Mouse (Mus musculus): ENCODE measurements around the gene Bcl2l12. TPM values are rescaled to one million over a fixed set of nuclear protein-coding genes. Genes with fewer than 3 reads are reported as not detected.

The Bcl2l12 gene
- total and polyA plus RNA-seq, 3 experiments = 20.1 to 40.4 (median 20.3) TPM

GRCm38 (mm10) chr7:44959281-44959680 is 39.2 kb downstream of the Bcl2l12 start:
- no peak for DNase-seq

- peak; percentile 51 for DNase-seq
Measured at GRCm38 (mm10) chr7:44958208-44958607, 40.3 kb downstream of the Bcl2l12 start.

GRCm38 (mm10) chr7:44957183-44957835 is 41.2 kb downstream of the Bcl2l12 start:
- DNase-seq = peak; percentile 49

GRCm38 (mm10) chr7:44956266-44956665 is 42.2 kb downstream of the Bcl2l12 start:
- no peak for DNase-seq

GRCm38 (mm10) chr7:44955628-44956027 is 42.9 kb downstream of the Bcl2l12 start:
- no peak for DNase-seq

- no peak for DNase-seq
Measured at GRCm38 (mm10) chr7:44954091-44954885, 44.2 kb downstream of the Bcl2l12 start.

GRCm38 (mm10) chr7:44953561-44953960 is 45.0 kb downstream of the Bcl2l12 start:
- DNase-seq = no peak

GRCm38 (mm10) chr7:44952611-44953306 is 45.8 kb downstream of the Bcl2l12 start:
- peak; percentile 97 for DNase-seq

- DNase-seq = peak; percentile 92
Measured at GRCm38 (mm10) chr7:44951960-44952359, 46.6 kb downstream of the Bcl2l12 start.

GRCm38 (mm10) chr7:44949922-44950321 is 48.6 kb downstream of the Bcl2l12 start:
- DNase-seq = no peak

- DNase-seq = no peak
Measured at GRCm38 (mm10) chr7:44942904-44943303, 55.6 kb downstream of the Bcl2l12 start, which contains the start of gene Tsks. Tsks (plus strand) TSS chr7:44943204.

Small RNAs within 50 kb of the gene (microRNA-seq; reads per million reads assigned to microRNA genes)
- gene Mir7054 = 0.66 to 1.7 reads per million in 2 experiments

Other genes starting within 250 kb of the Bcl2l12 start
Only the 30 nearest of the 36 such genes appear.
- gene Nup62, start 182.6 kb downstream of the Bcl2l12 start, total RNA-seq (2021) = 10 to 100 TPM; 33.2 to 54.7 TPM
- 83.6 and 92.2 TPM in 2 replicates for gene Nup62, start 182.6 kb downstream of the Bcl2l12 start, polyA plus RNA-seq (2012; rRNA removed)
- 1 to 10 TPM; 1.6 to 1.8 TPM for gene Il4i1, start 182.3 kb downstream of the Bcl2l12 start, total RNA-seq (2021)
- 2.6 and 3.0 TPM in 2 replicates for gene Il4i1, start 182.3 kb downstream of the Bcl2l12 start, polyA plus RNA-seq (2012; rRNA removed)
- gene Atf5, start 182.1 kb downstream of the Bcl2l12 start, total RNA-seq (2021) = 100 to 1,000 TPM; 136 to 166 TPM
- gene Atf5, start 182.1 kb downstream of the Bcl2l12 start, polyA plus RNA-seq (2012; rRNA removed) = 494 and 666 TPM in 2 replicates
- gene Akt1s1, start 149.7 kb downstream of the Bcl2l12 start, total RNA-seq (2021) = 100 to 1,000 TPM; 117 TPM
- 650 and 890 TPM in 2 replicates for gene Akt1s1, start 149.7 kb downstream of the Bcl2l12 start, polyA plus RNA-seq (2012; rRNA removed)
- 10 to 100 TPM; 51.0 to 72.6 TPM for gene Tbc1d17, start 149.6 kb downstream of the Bcl2l12 start, total RNA-seq (2021)
- 180 and 223 TPM in 2 replicates for gene Tbc1d17, start 149.6 kb downstream of the Bcl2l12 start, polyA plus RNA-seq (2012; rRNA removed)
- gene Pnkp, start 141.6 kb downstream of the Bcl2l12 start, total RNA-seq (2021) = 10 to 100 TPM; 36.3 to 42.8 TPM
- gene Pnkp, start 141.6 kb downstream of the Bcl2l12 start, polyA plus RNA-seq (2012; rRNA removed) = 79.5 and 90.0 TPM in 2 replicates
- 100 to 1,000 TPM; 227 TPM for gene Ptov1, start 128.9 kb downstream of the Bcl2l12 start, total RNA-seq (2021)
- gene Ptov1, start 128.9 kb downstream of the Bcl2l12 start, polyA plus RNA-seq (2012; rRNA removed) = 492 and 493 TPM in 2 replicates
- gene Med25, start 106.0 kb downstream of the Bcl2l12 start, total RNA-seq (2021) = 100 to 1,000 TPM in 1 of 2 experiments, 10 to 100 TPM in 1; 80.8 to 105 TPM
- 635 and 723 TPM in 2 replicates for gene Med25, start 106.0 kb downstream of the Bcl2l12 start, polyA plus RNA-seq (2012; rRNA removed)
- gene Fuz, start 102.6 kb downstream of the Bcl2l12 start, total RNA-seq (2021) = 10 to 100 TPM; 24.2 to 28.0 TPM
- gene Fuz, start 102.6 kb downstream of the Bcl2l12 start, polyA plus RNA-seq (2012; rRNA removed) = 203 and 213 TPM in 2 replicates
- gene Ap2a1, start 69.2 kb downstream of the Bcl2l12 start, total RNA-seq (2021) = 100 to 1,000 TPM in 1 of 2 experiments, 10 to 100 TPM in 1; 86.3 to 105 TPM
- 119 and 121 TPM in 2 replicates for gene Ap2a1, start 69.2 kb downstream of the Bcl2l12 start, polyA plus RNA-seq (2012; rRNA removed)
- gene Tsks, start 55.5 kb downstream of the Bcl2l12 start, total RNA-seq (2021) = not detected
- gene Tsks, start 55.5 kb downstream of the Bcl2l12 start, polyA plus RNA-seq (2012; rRNA removed) = 0.13 and 0.31 TPM in 2 replicates
- gene Cpt1c, start 23.9 kb downstream of the Bcl2l12 start, total RNA-seq (2021) = 10 to 100 TPM in 1 of 2 experiments, 1 to 10 TPM in 1; 7.3 to 13.5 TPM
- gene Cpt1c, start 23.9 kb downstream of the Bcl2l12 start, polyA plus RNA-seq (2012; rRNA removed) = 29.6 and 37.5 TPM in 2 replicates
- 100 to 1,000 TPM; 166 to 234 TPM for gene Prmt1, start 12.1 kb downstream of the Bcl2l12 start, total RNA-seq (2021)
- 101 and 122 TPM in 2 replicates for gene Prmt1, start 12.1 kb downstream of the Bcl2l12 start, polyA plus RNA-seq (2012; rRNA removed)
- 100 to 1,000 TPM; 105 to 130 TPM for gene Irf3, start 1.1 kb downstream of the Bcl2l12 start, total RNA-seq (2021)
- 93.3 and 98.1 TPM in 2 replicates for gene Irf3, start 1.1 kb downstream of the Bcl2l12 start, polyA plus RNA-seq (2012; rRNA removed)
- 10 to 100 TPM; 72.0 to 83.7 TPM for gene Scaf1, start 17.7 kb upstream of the Bcl2l12 start, total RNA-seq (2021)
- 117 and 121 TPM in 2 replicates for gene Scaf1, start 17.7 kb upstream of the Bcl2l12 start, polyA plus RNA-seq (2012; rRNA removed)
- gene Rras, start 19.2 kb upstream of the Bcl2l12 start, total RNA-seq (2021) = 100 to 1,000 TPM in 1 of 2 experiments, 10 to 100 TPM in 1; 93.7 to 118 TPM
- 161 and 176 TPM in 2 replicates for gene Rras, start 19.2 kb upstream of the Bcl2l12 start, polyA plus RNA-seq (2012; rRNA removed)
- gene Prr12, start 54.2 kb upstream of the Bcl2l12 start, total RNA-seq (2021) = 10 to 100 TPM; 40.2 to 49.7 TPM
- 17.7 and 21.3 TPM in 2 replicates for gene Prr12, start 54.2 kb upstream of the Bcl2l12 start, polyA plus RNA-seq (2012; rRNA removed)
- 10 to 100 TPM; 40.2 to 58.1 TPM for gene Nosip, start 63.7 kb upstream of the Bcl2l12 start, total RNA-seq (2021)
- 89.9 and 97.9 TPM in 2 replicates for gene Nosip, start 63.7 kb upstream of the Bcl2l12 start, polyA plus RNA-seq (2012; rRNA removed)
- 10 to 100 TPM; 20.9 to 21.9 TPM for gene Prrg2, start 64.0 kb upstream of the Bcl2l12 start, total RNA-seq (2021)
- 70.3 and 85.2 TPM in 2 replicates for gene Prrg2, start 64.0 kb upstream of the Bcl2l12 start, polyA plus RNA-seq (2012; rRNA removed)
- gene Rcn3, start 93.5 kb upstream of the Bcl2l12 start, total RNA-seq (2021) = 10 to 100 TPM; 26.5 to 50.3 TPM
- gene Rcn3, start 93.5 kb upstream of the Bcl2l12 start, polyA plus RNA-seq (2012; rRNA removed) = 93.3 and 104 TPM in 2 replicates
- 100 to 1,000 TPM in 1 of 2 experiments, 10 to 100 TPM in 1; 84.8 to 154 TPM for gene Fcgrt, start 105.1 kb upstream of the Bcl2l12 start, total RNA-seq (2021)
- 186 and 187 TPM in 2 replicates for gene Fcgrt, start 105.1 kb upstream of the Bcl2l12 start, polyA plus RNA-seq (2012; rRNA removed)
- gene Rps11, start 125.7 kb upstream of the Bcl2l12 start, total RNA-seq (2021) = 1,000 to 10,000 TPM; 1,290 to 1,478 TPM
- gene Rps11, start 125.7 kb upstream of the Bcl2l12 start, polyA plus RNA-seq (2012; rRNA removed) = 60.0 and 80.0 TPM in 2 replicates
- 1,000 to 10,000 TPM; 1,285 to 1,750 TPM for gene Rpl13a, start 130.0 kb upstream of the Bcl2l12 start, total RNA-seq (2021)
- gene Rpl13a, start 130.0 kb upstream of the Bcl2l12 start, polyA plus RNA-seq (2012; rRNA removed) = 476 and 515 TPM in 2 replicates
- not detected for gene Gm45713, start 137.5 kb upstream of the Bcl2l12 start, total RNA-seq (2021)
- gene Gm45713, start 137.5 kb upstream of the Bcl2l12 start, polyA plus RNA-seq (2012; rRNA removed) = 6.3 and 7.4 TPM in 2 replicates
- 10 to 100 TPM; 20.5 to 25.3 TPM for gene Flt3l, start 137.7 kb upstream of the Bcl2l12 start, total RNA-seq (2021)
- 122 TPM in 2 replicates for gene Flt3l, start 137.7 kb upstream of the Bcl2l12 start, polyA plus RNA-seq (2012; rRNA removed)
- 10 to 100 TPM; 52.2 to 69.2 TPM for gene Pih1d1, start 155.6 kb upstream of the Bcl2l12 start, total RNA-seq (2021)
- gene Pih1d1, start 155.6 kb upstream of the Bcl2l12 start, polyA plus RNA-seq (2012; rRNA removed) = 46.1 and 50.8 TPM in 2 replicates
- 10 to 100 TPM; 81.3 to 92.6 TPM for gene Aldh16a1, start 155.9 kb upstream of the Bcl2l12 start, total RNA-seq (2021)
- 84.4 and 86.6 TPM in 2 replicates for gene Aldh16a1, start 155.9 kb upstream of the Bcl2l12 start, polyA plus RNA-seq (2012; rRNA removed)
- under 1 TPM; 0.14 to 0.35 TPM for gene Slc17a7, start 165.2 kb upstream of the Bcl2l12 start, total RNA-seq (2021)
- 0.10 and 0.11 TPM in 2 replicates for gene Slc17a7, start 165.2 kb upstream of the Bcl2l12 start, polyA plus RNA-seq (2012; rRNA removed)
- not detected for gene Gfy, start 180.9 kb upstream of the Bcl2l12 start, total RNA-seq (2021)
- not detected in 2 replicates for gene Gfy, start 180.9 kb upstream of the Bcl2l12 start, polyA plus RNA-seq (2012; rRNA removed)
- not detected for gene Pth2, start 182.3 kb upstream of the Bcl2l12 start, total RNA-seq (2021)
- gene Pth2, start 182.3 kb upstream of the Bcl2l12 start, polyA plus RNA-seq (2012; rRNA removed) = not detected in 2 replicates

Data from adrenal gland, adult 2 months (tissue).